Mouse (Mus musculus): ENCODE measurements at regions not wholly inside any gene's neighbourhood (a gene's known extent, or its start where the extent isn't known, plus 50 kb on each side); places are given as distances from the start of the nearest gene placed in this dataset.
A peak's percentile ranks its signal among the peaks of the same experiment; 100 is the strongest.

DNA sequence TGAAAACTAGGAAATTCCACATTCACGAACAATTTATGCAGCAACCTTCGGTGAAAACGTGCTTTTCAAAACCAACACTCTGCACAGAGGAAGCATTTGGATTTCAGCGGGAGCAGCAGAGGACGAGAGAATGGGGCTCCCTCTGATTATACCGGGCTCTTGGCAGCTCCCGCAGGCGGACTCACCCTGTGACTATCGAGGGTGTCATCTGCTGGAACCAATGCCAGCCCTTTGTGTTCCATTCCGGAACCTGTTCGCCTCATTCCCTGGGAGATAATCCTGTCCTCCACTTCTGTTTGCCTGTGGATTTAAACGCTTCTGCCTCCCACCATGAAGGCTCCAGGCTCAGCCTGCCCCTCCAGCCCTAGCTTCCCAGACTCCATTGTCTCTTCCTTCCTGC, 77.1 kb downstream of the Utp18 start:
- no peak for DNase-seq

GRCm38 (mm10) chr11:93807205-93807604, 78.4 kb downstream of the Utp18 start:
- no peak for DNase-seq

- DNase-seq = no peak
These were observed 114.2 kb downstream of the Utp18 start for GRCm38 (mm10) chr11:93771143-93771940.

DNA sequence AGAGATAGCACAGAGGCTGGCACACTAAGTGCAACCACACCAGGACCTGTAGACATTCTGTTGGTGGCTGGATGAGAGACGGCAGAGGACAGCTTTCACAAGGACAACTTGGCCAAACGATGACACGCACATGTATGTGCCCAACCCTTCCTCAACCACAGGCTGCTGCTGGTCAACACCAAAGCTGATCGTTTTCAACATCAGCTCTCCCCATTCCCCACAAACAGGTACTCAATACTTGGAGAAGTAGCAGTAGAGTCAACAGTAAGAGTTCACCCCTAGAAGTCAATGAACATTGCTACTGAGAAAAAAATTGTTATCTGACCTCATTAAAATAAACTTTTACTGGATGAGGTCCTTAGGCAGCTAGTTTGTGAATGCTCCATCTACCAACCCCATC, 119.6 kb downstream of the Utp18 start:
- no peak for DNase-seq

- peak; percentile 75 to 78 for DNase-seq
These were observed 122.6 kb downstream of the Utp18 start for GRCm38 (mm10) chr11:93762832-93763530.

- no peak for DNase-seq
These were observed 127.7 kb downstream of the Utp18 start for GRCm38 (mm10) chr11:93757825-93758224.

DNA sequence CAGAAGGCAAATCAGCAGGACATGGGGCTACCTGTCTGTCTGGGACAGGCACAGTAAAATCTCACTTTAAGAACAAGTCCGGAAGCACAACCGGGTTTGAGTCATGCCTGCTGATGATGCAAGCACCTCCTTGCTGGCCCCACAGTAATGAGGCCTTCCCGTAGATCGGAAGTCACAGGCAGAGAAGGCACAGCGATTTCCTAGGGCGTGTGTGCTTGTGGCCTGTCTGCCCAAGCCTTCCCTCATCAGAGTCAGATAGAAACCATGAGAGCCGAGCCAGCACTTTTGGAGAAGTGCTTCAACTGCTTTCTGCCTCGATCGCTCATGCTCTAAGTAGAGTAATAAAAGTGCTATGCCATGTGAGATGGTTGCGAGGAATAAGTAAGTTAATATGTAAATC, 148.9 kb downstream of the Utp18 start:
- DNase-seq = no peak

GRCm38 (mm10) chr11:93733568-93734185, 151.9 kb downstream of the Utp18 start:
- peak; percentile 9 to 45 for DNase-seq

- peak in 1 of 2 experiments; percentile 8 for DNase-seq
These were observed 156.4 kb downstream of the Utp18 start for GRCm38 (mm10) chr11:93729119-93729518.

DNA sequence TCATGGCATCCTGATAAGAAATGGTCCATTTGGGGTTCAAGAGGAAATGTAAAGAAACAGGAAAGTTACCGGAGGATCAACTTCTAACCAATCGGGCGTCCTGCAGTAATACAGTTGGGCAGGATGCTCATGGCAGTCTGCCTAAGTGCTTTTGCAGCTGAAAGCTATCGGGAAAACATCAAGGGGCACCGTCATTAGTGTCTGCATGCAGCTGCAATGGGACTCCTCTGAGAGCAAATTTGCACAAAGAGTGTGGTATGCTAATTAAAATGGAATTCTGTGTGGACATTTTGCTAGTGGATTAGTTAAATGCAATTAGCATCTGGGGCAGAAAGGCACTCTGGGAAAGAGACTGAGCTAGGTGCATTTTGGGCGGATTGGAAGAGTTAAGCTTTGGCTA, 160.3 kb downstream of the Utp18 start:
- DNase-seq = no peak

DNA sequence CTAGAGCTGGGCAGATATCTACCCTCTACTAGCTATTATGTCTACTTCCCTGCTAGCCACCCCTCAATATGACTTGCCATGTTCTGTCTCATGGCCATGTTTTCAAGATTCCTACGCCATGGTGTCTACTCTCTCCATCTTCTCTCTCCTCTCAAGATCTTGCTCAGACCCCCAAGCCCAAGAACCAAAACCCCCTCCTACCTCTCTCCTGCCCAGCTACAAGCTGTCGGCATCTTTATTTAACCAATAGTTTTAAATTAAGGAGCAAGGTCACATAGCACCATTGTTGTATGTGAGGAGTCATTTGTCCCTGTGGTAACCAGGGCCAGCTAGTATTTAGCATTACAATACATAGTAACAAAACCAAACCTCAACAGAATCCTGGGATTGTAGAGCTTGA, 166.4 kb downstream of the Utp18 start:
- no peak for DNase-seq

- DNase-seq = peak; percentile 66 to 82
These were observed 175.9 kb downstream of the Utp18 start for GRCm38 (mm10) chr11:93709686-93710085.

GRCm38 (mm10) chr11:93696982-93697541, 188.5 kb downstream of the Utp18 start:
- DNase-seq = no peak

DNA sequence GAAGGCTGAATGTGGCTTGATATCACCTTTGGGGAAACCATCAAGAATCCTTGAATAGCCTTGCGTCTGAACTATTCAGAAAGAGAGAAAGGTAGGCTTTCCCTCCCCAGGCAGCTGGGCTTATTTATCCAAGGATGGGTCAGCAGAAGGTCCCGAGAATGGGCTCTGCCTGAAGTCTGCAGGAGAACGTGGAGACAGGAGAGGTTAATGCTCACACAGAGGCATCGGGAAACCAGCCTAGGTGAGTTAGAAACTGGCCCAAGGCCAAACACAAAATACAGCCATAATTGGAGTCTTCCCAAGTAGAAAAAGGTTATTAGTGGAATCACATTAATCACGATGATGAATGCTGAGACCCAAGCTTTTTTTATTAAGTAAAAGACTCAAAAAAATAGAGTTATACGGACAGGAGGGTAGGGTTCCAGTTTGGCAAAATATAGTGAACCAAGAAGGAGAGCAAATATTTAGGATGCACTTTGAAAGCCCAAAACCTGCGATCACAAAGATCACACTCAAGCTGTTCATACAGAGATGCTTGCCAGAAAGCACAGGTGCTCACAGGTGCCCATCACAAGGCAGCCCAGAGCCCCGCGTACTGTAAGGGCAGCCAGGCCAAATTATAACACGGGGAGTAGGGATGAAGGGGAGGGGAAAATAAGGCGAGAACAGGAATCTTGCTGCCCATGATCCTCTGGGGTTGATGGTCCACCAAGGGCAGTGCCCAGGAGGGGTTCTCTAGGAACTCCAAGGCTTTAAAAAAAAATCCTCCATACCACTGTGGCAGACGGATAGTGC, 189.3 kb downstream of the Utp18 start:
- no peak for DNase-seq

GRCm38 (mm10) chr11:93683691-93684090, 201.9 kb downstream of the Utp18 start:
- no peak for DNase-seq

- no peak for DNase-seq
These were observed 209.3 kb downstream of the Utp18 start for GRCm38 (mm10) chr11:93676299-93676698.

GRCm38 (mm10) chr11:93672025-93672424, 213.5 kb downstream of the Utp18 start:
- DNase-seq = no peak

- no peak for DNase-seq
These were observed 223.9 kb downstream of the Utp18 start for GRCm38 (mm10) chr11:93661657-93662056.

DNA sequence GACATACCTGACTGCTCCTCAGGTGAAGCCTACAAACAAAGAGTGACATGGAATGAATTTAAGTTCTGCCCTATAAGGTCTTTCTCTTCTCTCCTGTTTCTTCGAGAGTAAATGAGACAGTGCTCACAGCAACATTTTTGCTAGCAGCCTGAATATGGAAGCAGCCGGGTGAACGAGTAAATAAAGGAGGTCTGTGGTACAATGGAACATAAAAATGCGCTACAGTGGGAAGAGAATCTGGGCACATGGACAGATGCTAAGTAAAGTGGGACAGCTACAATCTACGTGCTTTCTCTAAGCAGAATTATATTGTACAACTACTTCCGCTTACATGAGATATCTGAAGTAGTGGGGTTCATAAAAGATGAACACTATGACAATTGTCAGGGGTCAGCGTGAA, 225.2 kb downstream of the Utp18 start:
- no peak for DNase-seq

- no peak for DNase-seq
These were observed 226.8 kb downstream of the Utp18 start for GRCm38 (mm10) chr11:93658719-93659118.

- DNase-seq = no peak
These were observed 229.8 kb downstream of the Utp18 start for GRCm38 (mm10) chr11:93655602-93656239.

DNA sequence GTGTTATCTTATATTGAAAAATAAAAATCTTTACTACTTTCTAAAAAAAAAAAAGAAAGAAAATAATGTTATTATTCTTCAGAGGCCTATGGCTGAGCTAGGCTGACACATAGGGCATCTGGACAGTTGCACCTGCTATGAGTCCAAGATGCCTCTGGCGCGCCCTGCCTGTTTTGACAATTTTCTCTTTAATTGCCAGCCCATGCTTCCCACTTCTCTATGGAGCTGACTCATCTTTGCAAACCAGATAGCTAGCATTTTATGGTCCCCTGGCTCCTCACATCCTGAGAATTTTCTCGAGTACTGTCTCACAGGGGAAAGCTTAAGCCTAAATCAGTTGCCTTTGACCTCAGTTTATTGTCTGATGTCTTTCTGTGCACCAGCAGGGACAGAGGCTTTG, 232.2 kb downstream of the Utp18 start:
- DNase-seq = no peak

All from kidney, postnatal 36 days (tissue).